Mouse (Mus musculus) gastrocnemius, adult 2 months (tissue): ENCODE results near the gene Bach2. TPM values are rescaled to one million over a fixed set of nuclear protein-coding genes. Genes with fewer than 3 reads are reported as not detected.

ENCODE experiments used
- DNase-seq: peaks from one replicate; pipeline ENCODE4 v3.0.0; 2022
- H3K27ac ChIP-seq: fragments of 200-600 bp; 2 replicates; pipeline ENCODE4 v1.8.1; 2022; ENCODE audit warnings: mild to moderate bottlenecking
- H3K4me3 ChIP-seq: fragments of 200-600 bp; 2 replicates; pipeline ENCODE4 v1.8.1; 2022; ENCODE audit warnings: mild to moderate bottlenecking, moderate library complexity
- CTCF ChIP-seq: fragments of 200-600 bp; IDR thresholded peaks from 2 replicates; pipeline ENCODE4 v1.8.1; 2022; ENCODE audit warnings: antibody characterized with exemption, mild to moderate bottlenecking, moderate library complexity
- intact Hi-C: fragments of 180-260 bp; cut with DNase I; formaldehyde crosslinking; loops from one replicate; pipeline ENCODE4 v1.15.1; 2025
- total RNA-seq, 2 experiments: library from RNA; stranded (reverse); gene quantifications; 2 replicates each; pipeline ENCODE4 v1.2.3; 2021

Bach2 gene
- total RNA-seq, 2 experiments from 2014 or later = 2.3 to 4.3 TPM

- intact Hi-C loops = no loop called here
- no peak for TF ChIP-seq CTCF
- DNase-seq = no peak
- no peak overlapping the region for H3K27ac ChIP-seq
- H3K4me3 ChIP-seq = no peak overlapping the region
These were observed 92.1 kb downstream of the Bach2 start for GRCm38 (mm10) chr4:32330584-32331314.

- DNase-seq = no peak
- Histone ChIP-seq H3K4me3 (no peak overlapping the region), H3K27ac (no peak overlapping the region)
- TF ChIP-seq CTCF = no peak
- intact Hi-C loops = no loop called here
These were observed 93.4 kb downstream of the Bach2 start for GRCm38 (mm10) chr4:32332028-32332427.

- intact Hi-C loops = no loop called here
- Histone ChIP-seq H3K4me3 (no peak overlapping the region), H3K27ac (no peak overlapping the region)
- no peak for TF ChIP-seq CTCF
- DNase-seq = no peak
These were observed 95.5 kb downstream of the Bach2 start for GRCm38 (mm10) chr4:32334131-32334530.

GRCm38 (mm10) chr4:32334765-32335164, 96.2 kb downstream of the Bach2 start:
- Histone ChIP-seq H3K27ac (no peak overlapping the region), H3K4me3 (no peak overlapping the region)
- intact Hi-C loops = no loop called here
- TF ChIP-seq CTCF = no peak
- DNase-seq = no peak

GRCm38 (mm10) chr4:32335659-32336058, 97.1 kb downstream of the Bach2 start:
- intact Hi-C loops = loop anchor here (2.0 kb wide), 1 partner anchor 43 kb away; no protein-coding TSS in a partner anchor
- TF ChIP-seq CTCF = no peak
- no peak for DNase-seq
- no peak overlapping the region; the same call in 1 of the 2 replicates for H3K4me3 ChIP-seq
- peak overlapping the region; percentile 52; the same call in 1 of the 2 replicates for H3K27ac ChIP-seq

GRCm38 (mm10) chr4:32336642-32337041, 98.0 kb downstream of the Bach2 start:
- H3K27ac ChIP-seq = peak overlapping the region; percentile 52
- DNase-seq = no peak
- TF ChIP-seq CTCF = no peak
- peak overlapping the region; percentile 40 for H3K4me3 ChIP-seq
- intact Hi-C loops = loop anchor here (2.0 kb wide), 1 partner anchor 44 kb away; no protein-coding TSS in a partner anchor

GRCm38 (mm10) chr4:32337638-32338037, 99.0 kb downstream of the Bach2 start:
- intact Hi-C loops = loop anchor here (2.0 kb wide), 1 partner anchor 45 kb away; no protein-coding TSS in a partner anchor
- peak; percentile 51 for DNase-seq
- no peak for TF ChIP-seq CTCF
- Histone ChIP-seq H3K27ac (0 out of 2 replicates have a peak overlapping the region, but pooled peaks have one; percentile 28), H3K4me3 (no peak overlapping the region)

GRCm38 (mm10) chr4:32338451-32338850, 99.8 kb downstream of the Bach2 start:
- Histone ChIP-seq H3K4me3 (no peak overlapping the region), H3K27ac (no peak overlapping the region)
- intact Hi-C loops = no loop called here
- TF ChIP-seq CTCF = no peak
- DNase-seq = no peak

GRCm38 (mm10) chr4:32340844-32341243, 102.2 kb downstream of the Bach2 start:
- DNase-seq = no peak
- Histone ChIP-seq H3K27ac (no peak overlapping the region), H3K4me3 (no peak overlapping the region)
- intact Hi-C loops = no loop called here
- no peak for TF ChIP-seq CTCF

GRCm38 (mm10) chr4:32342269-32342668, 103.7 kb downstream of the Bach2 start:
- DNase-seq = no peak
- no peak overlapping the region for H3K27ac ChIP-seq
- TF ChIP-seq CTCF = peak; percentile 20
- no peak overlapping the region for H3K4me3 ChIP-seq
- intact Hi-C loops = no loop called here

- intact Hi-C loops = no loop called here
- no peak for TF ChIP-seq CTCF
- H3K27ac ChIP-seq = peak overlapping the region; percentile 40; the same call in 1 of the 2 replicates
- DNase-seq = no peak
- peak overlapping the region; percentile 19; the same call in 1 of the 2 replicates for H3K4me3 ChIP-seq
These were observed 104.9 kb downstream of the Bach2 start for GRCm38 (mm10) chr4:32343256-32344165.

GRCm38 (mm10) chr4:32344276-32344675, 105.7 kb downstream of the Bach2 start:
- intact Hi-C loops = no loop called here
- no peak for TF ChIP-seq CTCF
- Histone ChIP-seq H3K4me3 (no peak overlapping the region), H3K27ac (no peak overlapping the region)
- no peak for DNase-seq

GRCm38 (mm10) chr4:32347202-32347601, 108.6 kb downstream of the Bach2 start:
- TF ChIP-seq CTCF = no peak
- intact Hi-C loops = no loop called here

More at GRCm38 (mm10) chr4:32347202-32347601, 108.6 kb downstream of the Bach2 start:
- H3K27ac ChIP-seq = no peak overlapping the region
- H3K4me3 ChIP-seq = no peak overlapping the region
- DNase-seq = no peak
